Mouse (Mus musculus) gastrocnemius, adult 8-10 months (tissue): Measurements from ENCODE around the gene Pcbp1. TPM values are rescaled to one million over a fixed set of nuclear protein-coding genes. Genes with fewer than 3 reads are reported as not detected.
A peak's percentile ranks its signal among the peaks of the same experiment; 100 is the strongest.
"Not testable (repeated sequence)": the region's sequence is repeated elsewhere in the genome, so short reads cannot be mapped to it uniquely, and the experiment has no call there.

Experiments used
- DNase-seq, 2 experiments: peaks; one replicate each; pipeline ENCODE4 v3.0.0; 2022; ENCODE audit warnings: low spot score in 2 of 2
- total RNA-seq, 4 experiments: library from RNA; stranded (reverse); gene quantifications; 2 replicates each; pipeline ENCODE4 v1.2.4; 2022

Gene Pcbp1
- 100 to 1,000 TPM; 114 to 149 (median 126) TPM for total RNA-seq

DNA sequence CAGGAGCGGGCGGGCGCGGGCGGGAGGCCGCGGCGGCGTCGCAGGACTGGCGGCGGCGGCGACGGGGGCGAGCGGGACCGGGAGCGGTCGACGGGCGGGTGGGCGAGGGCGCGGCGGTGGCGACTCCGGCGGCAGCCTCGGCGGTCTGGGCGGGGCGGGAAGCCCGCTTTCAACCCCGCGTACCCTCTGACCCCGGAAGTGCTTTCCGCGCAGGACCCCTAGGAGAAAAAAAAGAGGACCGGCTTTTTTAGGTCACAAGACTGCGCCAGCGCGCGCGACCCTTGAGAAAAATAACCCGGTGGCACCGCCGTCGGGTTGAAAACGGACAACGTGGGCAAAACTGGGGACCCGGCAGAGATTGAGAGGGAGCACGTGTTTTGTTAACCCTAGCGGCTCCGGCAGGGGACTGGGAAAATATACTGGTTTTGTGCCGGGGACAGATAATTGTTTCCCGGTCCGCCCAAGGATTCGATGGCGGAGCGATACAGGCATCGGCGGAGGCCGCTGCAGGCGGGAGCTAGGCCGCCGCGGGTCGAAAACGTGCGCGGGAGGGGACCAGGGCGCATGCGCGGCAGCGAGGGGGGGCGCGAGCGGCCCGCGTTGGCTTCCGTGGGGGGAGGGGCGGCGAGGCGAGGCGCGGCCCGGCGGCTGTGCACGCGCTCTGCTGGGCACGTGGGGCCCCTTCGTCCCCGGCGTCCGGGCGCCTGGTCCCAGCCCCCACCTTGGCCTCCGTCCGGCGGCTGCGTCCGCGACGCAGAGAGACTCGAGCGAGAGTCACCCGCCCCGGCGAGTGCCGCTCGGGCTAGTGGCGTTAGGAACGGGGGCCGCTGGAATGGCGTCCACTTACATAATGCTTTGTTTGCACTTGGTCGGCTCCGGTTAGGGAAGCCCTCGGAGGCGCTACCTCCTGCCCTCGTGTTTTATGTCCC, at the start of gene Pcbp1:
Gene Pcbp1 (minus strand): TSS at position 290 of the 929 bp plus-strand sequence.
- DNase-seq, result peak; percentile 94 to 95

DNA sequence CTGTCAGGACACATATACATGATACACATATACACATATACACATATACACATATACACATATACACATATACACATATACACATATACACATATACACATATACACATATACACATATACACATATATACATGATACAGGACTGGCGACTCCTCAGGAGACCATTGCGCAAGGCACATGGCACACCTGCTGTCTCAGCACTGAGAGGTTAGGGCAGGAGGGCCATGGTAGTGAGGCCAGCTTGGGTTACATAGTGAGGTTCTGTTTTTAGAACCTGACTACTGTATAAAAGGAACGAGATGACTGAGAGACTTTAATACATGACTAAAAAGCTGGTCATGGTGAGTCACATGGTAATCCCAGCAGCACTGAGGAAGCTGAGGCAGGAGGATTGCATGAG, 48.4 kb upstream of the Pcbp1 start:
- peak; percentile 20 to 52 for DNase-seq

DNA sequence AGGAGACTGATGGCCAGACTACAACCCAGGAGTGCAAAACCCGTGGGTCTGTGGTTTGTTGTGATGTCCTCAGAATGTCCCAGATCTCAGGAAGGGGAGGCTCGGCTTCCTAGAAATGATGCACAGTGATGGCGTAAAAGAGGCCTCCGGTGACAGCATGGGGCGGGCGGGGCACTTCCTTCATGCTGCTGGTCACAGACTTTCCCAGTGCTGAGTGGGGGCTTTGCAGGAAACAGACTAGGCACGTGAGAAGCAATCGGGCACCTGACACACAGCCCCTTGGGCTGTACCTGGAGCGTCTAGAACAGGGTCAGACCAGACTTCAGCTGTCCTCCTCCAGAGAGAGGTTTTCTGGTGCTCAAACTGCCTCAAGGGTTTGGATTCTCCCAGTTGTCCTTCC, 44.7 kb upstream of the Pcbp1 start:
- no peak for DNase-seq

DNA sequence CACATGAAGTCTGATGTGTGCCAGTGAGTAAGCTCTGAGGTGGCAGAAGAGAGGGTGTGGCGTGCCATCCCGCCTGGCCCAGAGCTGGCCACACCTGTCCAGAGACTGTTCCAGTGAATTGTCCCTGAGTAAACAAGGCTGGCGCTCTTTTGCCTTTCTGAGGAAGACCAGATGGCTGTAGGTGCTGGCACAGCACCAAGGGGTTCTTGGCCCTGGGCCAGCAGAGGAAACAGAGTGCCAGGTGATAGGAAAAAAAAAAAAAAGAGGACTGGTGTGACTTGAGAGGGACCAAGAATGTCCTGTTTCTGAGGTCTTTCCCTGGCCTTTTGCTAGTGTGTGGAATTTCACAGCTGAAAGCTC, 43.3 kb upstream of the Pcbp1 start:
- no peak for DNase-seq

DNA sequence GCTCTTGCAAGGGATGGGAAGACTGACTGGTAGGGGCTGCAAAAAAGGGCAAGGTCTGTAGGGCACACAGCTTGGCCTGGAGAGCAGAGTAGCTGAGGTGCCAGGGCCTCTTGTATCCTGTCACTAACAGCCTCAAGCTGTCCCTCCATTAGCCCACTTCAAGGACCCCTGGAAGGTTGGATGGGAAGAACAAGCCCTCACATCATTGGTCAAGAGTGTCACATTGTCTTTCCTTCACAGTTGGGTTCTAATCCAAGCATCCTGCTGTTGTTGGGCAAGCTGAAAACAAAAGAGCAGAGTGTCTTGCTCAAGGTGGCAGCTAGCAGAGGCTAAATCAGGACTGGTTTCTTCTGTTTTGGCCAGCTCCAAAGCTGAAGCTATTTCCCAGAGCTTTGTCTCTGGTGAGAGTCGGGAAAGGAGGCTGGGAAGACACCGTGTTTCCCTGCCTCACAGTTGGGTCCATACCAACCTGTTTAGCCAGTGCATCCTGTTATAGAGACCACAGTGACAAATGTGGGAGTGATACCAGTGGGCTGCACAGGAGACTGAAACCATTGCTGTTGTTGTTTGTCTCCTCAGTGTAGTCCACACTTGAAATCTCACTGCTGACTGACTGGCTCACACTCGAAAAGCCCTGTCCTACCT, 42.8 kb upstream of the Pcbp1 start:
- DNase-seq, result no peak

DNA sequence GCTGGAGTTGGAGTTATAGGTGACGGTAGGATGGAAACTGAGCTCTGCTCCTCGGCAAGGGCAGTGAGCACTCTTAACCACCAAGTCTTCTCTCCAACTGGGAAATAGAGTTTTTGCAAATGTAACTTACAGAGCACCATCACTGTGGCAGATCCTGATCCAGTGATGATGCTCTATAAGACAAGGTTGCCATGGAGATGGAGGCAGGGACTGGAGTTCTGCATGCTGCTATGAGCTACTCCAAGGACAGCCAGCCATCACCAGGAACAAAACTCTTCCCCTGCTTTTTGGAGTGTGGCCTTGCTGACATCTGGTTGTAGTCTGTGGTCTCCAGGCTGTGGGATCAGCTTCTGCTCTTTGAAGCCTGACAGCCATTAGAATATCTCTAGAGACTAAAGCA, 39.7 kb upstream of the Pcbp1 start:
- no peak for DNase-seq

DNA sequence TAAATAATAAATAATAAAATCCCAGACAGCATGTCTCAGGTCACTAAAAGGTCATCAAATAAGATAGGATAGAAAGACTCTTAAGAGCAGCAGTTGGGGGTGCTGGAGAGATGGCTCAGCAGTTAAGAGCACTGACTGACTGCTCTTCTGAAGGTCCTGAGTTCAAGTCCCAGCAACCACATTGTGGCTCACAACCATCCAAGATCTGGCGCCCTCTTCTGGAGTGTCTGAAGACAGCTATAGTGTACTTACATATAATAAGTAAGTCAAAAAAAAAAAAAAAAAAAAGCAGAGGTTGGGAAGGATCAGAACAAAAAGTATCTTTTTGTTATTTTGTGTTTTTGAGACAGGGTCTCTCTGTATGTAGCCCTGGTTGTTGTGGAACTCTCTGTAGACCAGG, 31.1 kb upstream of the Pcbp1 start:
- DNase-seq, result not testable (repeated sequence)

DNA sequence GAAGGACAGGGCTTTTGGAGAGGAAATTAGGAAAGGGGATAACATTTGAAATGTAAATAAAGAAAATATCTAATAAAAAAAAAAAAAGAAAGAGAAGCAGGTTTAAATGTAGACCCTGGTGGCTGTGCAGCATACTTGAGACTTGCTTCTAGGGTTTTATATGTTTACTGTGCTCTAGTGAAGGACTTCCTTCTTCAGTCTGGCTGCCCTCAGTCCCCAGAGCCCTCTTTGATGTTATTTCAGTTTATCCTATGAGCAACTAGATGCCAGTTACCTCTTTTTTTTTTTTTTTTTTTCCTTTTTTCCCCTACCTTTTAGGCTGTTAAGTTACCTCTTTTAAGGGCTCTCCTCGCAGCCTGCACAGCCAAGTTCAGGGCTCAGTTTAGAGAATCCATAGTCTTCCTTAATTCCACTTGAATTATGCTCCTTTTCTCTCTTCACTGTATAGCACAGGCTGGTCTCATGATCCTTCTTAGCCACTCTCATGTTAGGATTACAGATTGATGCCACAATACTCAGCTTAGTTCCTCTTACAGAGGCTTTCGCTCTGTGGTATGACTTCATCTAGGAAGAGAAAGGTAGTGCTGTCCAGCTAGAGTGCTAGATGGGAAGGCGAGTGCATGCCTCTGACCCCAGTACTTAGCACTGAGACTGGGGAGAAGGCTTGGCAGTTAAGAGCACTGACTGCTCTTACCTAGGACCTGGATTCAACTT, 30.4 kb upstream of the Pcbp1 start:
- DNase-seq, result no peak

DNA sequence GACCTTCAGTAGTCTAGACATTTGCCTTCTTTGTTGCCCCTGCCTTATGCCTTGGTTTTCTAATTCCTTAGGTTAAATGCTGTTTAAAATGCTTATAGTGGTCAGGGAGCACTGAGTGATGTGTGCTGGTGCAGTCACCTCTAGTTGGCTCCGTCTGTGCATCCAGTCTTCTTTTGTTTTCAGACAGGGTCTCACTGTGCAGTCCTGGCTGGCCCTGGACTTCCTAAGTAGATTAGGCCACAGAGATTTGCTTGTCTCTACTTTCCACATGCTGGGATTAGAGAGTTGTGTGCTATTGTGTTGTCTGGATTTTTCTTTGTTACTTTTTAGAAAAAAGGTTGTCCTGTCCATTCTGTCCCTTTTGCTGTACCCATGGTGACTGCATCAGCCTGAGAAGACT, 24.5 kb upstream of the Pcbp1 start:
- no peak for DNase-seq

DNA sequence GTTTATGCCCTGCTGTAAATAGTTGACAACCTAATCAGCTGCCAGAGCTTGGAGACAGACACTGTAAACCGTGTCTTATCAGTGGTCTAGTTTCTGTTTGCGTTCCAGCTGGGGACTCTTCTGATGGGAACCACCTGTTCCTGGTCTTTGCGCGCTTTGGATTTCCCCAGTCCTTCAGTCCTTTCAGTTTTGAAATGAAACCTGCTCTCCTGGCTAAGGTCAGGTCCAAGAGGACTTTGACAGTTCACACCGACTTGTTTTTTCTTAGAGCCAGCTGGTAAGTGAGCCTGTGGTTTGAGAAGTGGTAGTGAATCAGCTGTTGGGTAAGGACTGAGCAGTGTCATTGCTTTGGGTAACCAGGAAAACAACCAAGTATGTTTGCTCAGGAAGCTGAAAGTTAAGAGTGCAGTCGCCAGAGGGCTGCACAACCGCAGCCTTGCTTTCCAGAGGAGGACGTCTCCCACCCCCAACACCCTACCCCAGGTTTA, 21.8 kb upstream of the Pcbp1 start:
- DNase-seq, result no peak

DNA sequence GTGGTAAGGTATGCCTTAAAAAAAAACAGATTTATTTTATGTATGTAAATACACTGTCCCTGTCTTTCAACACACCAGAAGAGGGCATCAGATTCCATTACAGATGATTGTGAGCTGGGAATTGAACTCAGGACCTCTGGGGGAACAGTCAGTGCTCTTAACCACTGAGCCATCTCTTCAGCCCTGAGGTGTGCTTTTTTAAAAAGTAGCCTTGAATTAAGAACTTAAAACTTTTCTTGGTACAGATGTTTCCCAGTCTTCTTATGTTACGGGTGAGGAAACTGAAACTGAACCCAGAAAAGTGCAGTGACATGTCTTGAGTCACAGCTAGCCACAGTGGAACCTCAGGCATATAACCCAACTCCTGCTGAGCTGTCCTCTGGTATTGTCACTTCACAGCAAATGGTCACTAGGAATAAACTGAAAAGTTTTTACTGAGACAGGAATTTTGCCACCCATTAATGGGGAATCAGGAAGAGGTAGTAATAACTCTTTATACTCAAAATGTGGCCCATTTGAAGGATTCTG, 21.2 kb upstream of the Pcbp1 start:
- DNase-seq, result no peak

DNA sequence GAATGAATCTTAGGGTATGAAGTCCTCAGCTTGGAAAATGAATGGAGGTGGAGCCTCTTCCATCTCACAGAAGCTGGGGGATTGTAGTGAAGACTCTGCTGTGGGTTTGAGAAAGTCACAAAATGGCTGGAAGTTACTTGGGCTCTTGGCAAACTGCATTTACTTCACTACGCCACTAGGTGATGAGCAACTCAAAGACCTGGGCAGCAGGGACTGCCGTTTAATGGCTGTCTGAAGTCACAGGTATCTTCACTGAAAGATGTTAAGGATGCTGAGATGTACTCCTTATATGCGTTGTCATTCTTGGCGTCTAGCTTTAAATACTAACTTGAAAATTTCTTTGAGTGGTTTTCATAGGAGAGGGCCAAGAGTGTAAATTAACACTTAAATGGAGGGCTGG, 19.1 kb upstream of the Pcbp1 start:
- no peak for DNase-seq

DNA sequence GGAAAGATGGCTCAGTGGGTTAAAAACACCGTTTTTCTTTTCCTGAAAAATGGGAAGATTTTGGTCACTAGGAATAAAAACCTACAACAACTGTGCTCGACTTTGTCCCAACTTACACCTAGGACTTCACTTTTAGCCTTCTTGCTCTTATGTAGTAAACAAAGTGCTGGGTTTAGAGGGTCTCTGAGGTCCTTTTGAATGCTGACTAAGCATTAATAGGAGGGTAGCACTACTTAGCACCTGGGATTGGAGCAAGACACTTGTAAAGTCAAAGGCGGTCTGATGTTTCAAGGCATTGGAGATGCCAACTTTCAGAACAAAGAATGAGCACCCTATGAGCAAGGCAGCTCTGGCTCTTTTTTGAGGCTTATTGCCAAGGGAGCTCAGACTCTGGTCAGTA, 17.7 kb upstream of the Pcbp1 start:
- no peak for DNase-seq

DNA sequence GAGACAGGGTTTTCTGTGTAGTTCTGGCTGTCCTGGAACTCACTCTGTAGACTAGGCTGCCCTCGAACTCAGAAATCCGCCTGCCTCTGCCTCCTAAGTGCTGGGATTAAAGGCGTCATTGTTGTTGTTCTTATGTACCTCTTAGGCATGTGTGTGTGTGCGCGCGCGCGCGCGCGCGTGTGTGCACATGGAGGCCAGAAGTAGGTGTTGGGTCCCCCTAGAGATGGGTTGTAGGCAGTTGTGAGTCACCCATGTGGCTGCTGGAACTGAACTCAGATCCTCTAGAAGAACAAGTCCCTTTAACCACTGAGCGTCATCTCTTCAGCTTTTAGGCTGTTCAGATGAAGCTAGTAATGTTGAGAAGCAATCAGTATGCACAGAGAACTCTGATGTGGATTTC, 16.9 kb upstream of the Pcbp1 start:
- no peak for DNase-seq

DNA sequence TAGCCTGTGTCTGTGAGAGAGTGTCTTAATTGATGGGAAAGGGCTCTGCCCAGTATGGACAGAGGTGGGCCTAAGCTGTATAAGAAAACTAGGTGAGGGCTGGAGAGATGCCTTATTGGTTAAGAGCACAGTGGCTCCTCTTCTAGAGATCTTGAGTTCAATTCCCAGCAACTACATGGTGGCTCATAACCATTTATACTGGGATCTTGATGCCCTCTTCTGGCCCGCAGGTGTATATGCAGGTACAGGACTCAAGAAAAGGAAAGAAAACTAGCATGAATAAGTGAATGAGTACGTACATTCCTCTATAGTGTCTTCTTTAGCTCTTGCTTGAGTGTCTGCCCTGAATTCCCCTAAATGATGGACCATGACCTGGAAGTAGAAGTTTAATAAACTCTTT, 15.5 kb upstream of the Pcbp1 start:
- no peak for DNase-seq

DNA sequence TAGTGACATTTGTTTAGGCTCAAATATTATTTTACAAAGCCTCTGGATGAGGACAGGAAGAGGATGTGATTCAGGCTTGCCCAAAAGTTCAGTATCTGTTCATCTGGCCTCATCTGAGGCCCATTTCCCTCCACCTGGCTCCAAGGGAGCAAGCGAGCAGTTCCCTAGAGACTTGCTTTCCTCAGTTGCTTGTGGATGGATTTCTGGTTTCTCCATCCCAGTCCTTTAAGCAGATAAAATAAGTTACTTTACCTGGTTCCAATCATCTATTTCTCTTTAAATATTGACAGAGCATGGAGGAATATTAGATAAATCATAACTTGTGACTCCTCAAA, 2.3 kb upstream of the Pcbp1 start:
- no peak for DNase-seq

DNA sequence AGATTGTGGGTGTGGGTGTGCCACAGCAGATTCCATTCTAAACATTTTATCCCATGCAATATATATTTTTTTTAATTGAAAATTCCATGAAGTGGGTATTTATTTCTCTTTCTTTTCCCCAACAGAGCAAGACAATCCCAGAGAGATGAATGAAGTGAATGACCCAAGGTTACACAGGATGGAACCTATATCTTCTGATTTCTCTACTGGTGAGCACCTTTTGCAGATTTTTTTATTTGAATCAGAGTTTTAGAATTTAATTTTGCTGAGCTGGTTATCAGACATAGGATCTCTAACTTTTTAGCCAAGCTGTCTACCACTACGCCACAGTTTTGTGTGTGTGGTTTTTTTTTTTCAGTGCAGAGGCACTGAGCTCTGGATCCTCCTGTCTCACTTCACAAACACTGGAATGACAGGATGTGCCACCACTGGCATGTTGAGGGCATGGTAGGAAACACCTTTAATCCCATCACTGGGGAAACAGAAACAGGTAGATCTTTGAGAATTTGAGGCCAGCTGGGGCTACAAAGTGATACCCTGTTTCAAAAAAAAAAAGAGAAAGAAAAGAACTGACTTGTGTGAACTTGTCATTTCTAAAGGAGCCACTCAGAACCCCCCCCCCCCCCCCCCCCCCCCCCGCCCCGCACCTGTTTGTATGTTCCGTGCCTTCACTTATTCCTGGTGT, 1.8 kb upstream of the Pcbp1 start:
- DNase-seq, result no peak

DNA sequence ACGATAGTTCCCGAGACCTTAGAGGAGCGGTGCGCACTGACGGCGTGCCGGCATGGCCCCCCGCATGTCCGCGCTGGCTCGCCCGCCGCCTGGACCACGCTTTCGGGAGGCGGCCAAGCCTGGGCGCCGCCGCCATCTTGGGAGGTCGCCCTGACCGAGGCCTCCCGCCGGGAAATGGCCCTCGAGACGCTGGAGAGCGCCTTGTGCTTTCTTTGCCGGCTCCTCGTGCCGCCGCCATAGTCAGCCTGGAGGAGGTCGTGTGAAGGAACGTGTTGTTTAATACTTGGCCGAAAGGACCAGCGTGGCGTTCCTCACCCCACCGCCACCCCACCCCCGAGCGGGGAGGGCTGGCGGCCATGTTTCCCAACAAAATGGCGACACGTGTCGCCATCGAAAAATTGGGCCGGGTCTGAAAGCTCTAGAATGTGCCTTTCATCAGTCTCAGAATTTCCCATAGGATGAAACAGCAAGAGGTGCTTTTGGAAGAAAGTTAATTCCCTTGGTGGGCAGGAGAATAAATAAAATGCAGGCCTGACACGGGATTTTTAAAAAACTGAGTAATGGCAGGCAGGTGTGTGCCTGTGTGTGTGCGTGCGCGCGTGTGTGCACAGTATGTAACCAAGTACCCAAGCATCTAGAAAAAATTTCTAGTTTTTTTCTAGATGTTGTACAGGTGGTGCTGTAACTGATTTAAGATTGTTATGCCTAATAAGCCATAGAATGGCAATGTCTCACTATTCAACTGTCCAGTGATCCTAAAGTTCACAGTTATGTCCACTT, 1.0 kb upstream of the Pcbp1 start:
- peak in 1 of 2 experiments; percentile 77 for DNase-seq

DNA sequence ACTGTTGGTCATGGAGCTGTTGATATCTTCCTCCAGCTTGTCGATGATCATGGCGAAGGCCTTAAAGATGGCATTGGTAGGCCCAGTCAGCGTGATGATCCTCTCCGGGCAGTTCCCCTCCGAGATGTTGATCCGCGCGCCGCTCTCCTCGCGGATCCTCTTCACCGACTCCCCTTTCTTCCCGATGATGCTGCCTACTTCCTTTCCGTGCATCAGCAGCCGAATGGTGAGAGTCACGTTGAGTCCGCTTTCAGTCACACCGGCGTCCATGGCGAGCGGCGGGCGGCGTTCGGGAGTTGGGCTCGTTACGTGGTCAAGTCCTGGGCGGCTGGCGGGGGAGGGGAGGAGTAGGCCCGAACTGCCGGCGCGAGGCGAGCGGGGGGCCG, 482 bp downstream of the Pcbp1 start:
- DNase-seq, result peak in 1 of 2 experiments; percentile 57

DNA sequence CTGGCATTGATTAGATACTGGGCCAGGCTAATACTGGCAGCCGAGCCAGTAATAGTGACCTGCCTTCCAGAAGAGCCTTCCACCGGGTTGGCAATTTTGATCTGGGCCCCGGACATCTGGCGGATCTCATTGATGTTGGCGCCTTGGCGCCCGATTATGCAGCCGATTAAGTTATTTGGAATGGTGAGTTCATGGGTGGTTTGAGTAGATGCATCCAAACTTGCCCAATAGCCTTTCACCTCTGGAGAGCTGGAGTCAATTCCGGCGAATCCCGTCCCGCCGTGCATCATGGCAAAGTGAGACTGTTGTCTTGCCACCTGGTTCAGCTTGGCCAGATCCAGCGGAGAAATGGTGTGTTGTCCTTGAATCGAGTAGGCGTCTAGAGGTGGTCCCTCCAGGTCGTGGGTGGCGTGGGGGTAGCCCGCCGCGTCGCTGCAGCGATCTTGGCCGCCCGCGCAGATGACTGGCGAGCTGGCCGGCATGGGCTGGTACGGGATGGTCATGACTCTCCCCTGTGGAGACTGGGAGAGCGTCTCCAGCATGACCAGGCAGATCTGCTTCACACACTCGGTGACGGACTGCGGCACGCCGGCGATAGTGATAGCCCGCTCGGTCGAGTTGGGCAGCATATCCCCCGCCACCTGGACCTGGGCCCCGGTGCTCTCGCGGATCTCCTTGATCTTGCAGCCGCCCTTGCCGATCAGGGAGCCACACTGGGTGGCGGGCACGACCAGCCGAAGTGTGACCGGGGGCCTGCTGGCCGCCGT, 1.1 kb downstream of the Pcbp1 start:
- peak; percentile 17 to 25 for DNase-seq
